Mouse (Mus musculus) stomach, postnatal 0 days (tissue): ENCODE results near the gene Aplp1. TPM values are rescaled to one million over a fixed set of nuclear protein-coding genes. Genes with fewer than 3 reads are reported as not detected.

ENCODE experiments used
- ATAC-seq: fragments of 200-750 bp; cut with Nextera tagmentation; 2 replicates; pipeline ENCODE4 v1.8.0; 2017; ENCODE audit not compliant: low FRiP score, low TSS enrichment
- DNase-seq: peaks from one replicate; pipeline ENCODE4 v3.0.0-alpha.2; 2016; ENCODE audit warnings: low spot score
- H3K27ac ChIP-seq: fragments of 300-500 bp; sonication (generic); replicated peaks from 2 replicates; pipeline ENCODE4 v1.5.1; 2014; ENCODE audit warnings: mild to moderate bottlenecking, control low read depth
- H3K27me3 ChIP-seq: fragments of 300-500 bp; sonication (generic); 2 replicates; pipeline ENCODE4 v1.6.1; 2014; ENCODE audit warnings: low read length; ENCODE audit not compliant: control insufficient read depth, insufficient read depth
- H3K36me3 ChIP-seq: fragments of 300-500 bp; sonication (generic); 2 replicates; pipeline ENCODE4 v1.6.1; 2014; ENCODE audit warnings: low read length, mixed read lengths; ENCODE audit not compliant: control insufficient read depth, insufficient read depth
- H3K4me1 ChIP-seq: fragments of 300-500 bp; sonication (generic); replicated peaks from 2 replicates; pipeline ENCODE4 v1.6.1; 2014; ENCODE audit warnings: antibody characterized with exemption; ENCODE audit not compliant: control insufficient read depth, insufficient read depth
- H3K4me2 ChIP-seq: fragments of 300-500 bp; sonication (generic); replicated peaks from 2 replicates; pipeline ENCODE4 v1.6.1; 2014; ENCODE audit warnings: low read depth, mild to moderate bottlenecking, control low read depth, moderate library complexity
- H3K4me3 ChIP-seq: fragments of 300-500 bp; sonication (generic); 2 replicates; pipeline ENCODE4 v1.5.1; 2014; ENCODE audit warnings: low read depth, low read length, control low read depth
- H3K9ac ChIP-seq: fragments of 300-500 bp; sonication (generic); 2 replicates; pipeline ENCODE4 v1.6.1; 2014; ENCODE audit warnings: mild to moderate bottlenecking, low read length, control low read depth, mixed read lengths
- H3K9me3 ChIP-seq: fragments of 300-500 bp; sonication (generic); 2 replicates; pipeline ENCODE4 v1.6.1; 2016; ENCODE audit warnings: low read length; ENCODE audit not compliant: control insufficient read depth
- CTCF ChIP-seq: IDR thresholded peaks from 2 replicates; pipeline ENCODE4 v1.5.1; 2016; ENCODE audit warnings: antibody characterized with exemption, low read depth, mild to moderate bottlenecking, moderate library complexity
- EP300 ChIP-seq: optimal IDR thresholded peaks from 2 replicates; pipeline ENCODE3; 2016; ENCODE audit warnings: antibody characterized with exemption
- WGBS: fragments of 180-500 bp; shearing (Covaris S2); extraction: QIAGEN DNeasy Blood & Tissue Kit; methylation state at CpG from one replicate; pipeline ENCODE4 v1.1.7; 2014; 5-methylcytosine and 5-hydroxymethylcytosine counted together
- polyA plus RNA-seq: library from polyadenylated mRNA; unstranded; fragments of >200 nt; fragmentation: Nextera tagmentation; extraction: Ambion mirVana; gene quantifications from 2 replicates; pipeline ENCODE4 v1.2.1, GENCODE M21; 2015

The Aplp1 gene
- polyA plus RNA-seq, 1 experiment from 2014 or later: 21.7 TPM

GRCm38 (mm10) chr7:30394871-30395270, 50.5 kb downstream of the Aplp1 start:
- no peak overlapping the region for H3K4me3 ChIP-seq
- TF ChIP-seq CTCF: peak; percentile 45
- no peak for TF ChIP-seq EP300
- ATAC-seq (no peak), DNase-seq (no peak)
- H3K27ac ChIP-seq: no peak overlapping the region
- no peak overlapping the region for H3K4me2 ChIP-seq
- H3K4me1 ChIP-seq: no peaks in the 10 kb centered on the region
- no peaks in the 10 kb centered on the region for H3K9me3 ChIP-seq
- WGBS: 43% methylated on average over 2 of the region's 2 CpGs
- no peak overlapping the region for H3K9ac ChIP-seq
- no peaks in the 10 kb centered on the region for H3K27me3 ChIP-seq
- H3K36me3 ChIP-seq: no peaks in the 10 kb centered on the region

- Histone ChIP-seq H3K4me1 (no peaks in the 10 kb centered on the region), H3K36me3 (no peaks in the 10 kb centered on the region), H3K27ac (no peak overlapping the region; the same call in 1 of the 2 replicates), H3K9me3 (no peaks in the 10 kb centered on the region), H3K4me2 (no peak overlapping the region), H3K27me3 (no peaks in the 10 kb centered on the region), H3K4me3 (no peak overlapping the region), H3K9ac (no peak overlapping the region)
- ATAC-seq (no peak), DNase-seq (peak; percentile 21)
- 66% methylated on average over 10 of the region's 11 CpGs for WGBS
- TF ChIP-seq EP300 (no peak), CTCF (no peak)
Measured at GRCm38 (mm10) chr7:30394379-30394778, 51.0 kb downstream of the Aplp1 start.

- ATAC-seq (no peak), DNase-seq (no peak)
- no peaks in the 10 kb centered on the region for H3K9me3 ChIP-seq
- no peaks in the 10 kb centered on the region for H3K4me1 ChIP-seq
- no peaks in the 10 kb centered on the region for H3K27me3 ChIP-seq
- no peak overlapping the region for H3K9ac ChIP-seq
- no peaks in the 10 kb centered on the region for H3K36me3 ChIP-seq
- TF ChIP-seq EP300 (no peak), CTCF (no peak)
- 83% methylated on average over 4 of the region's 4 CpGs for WGBS
- no peak overlapping the region for H3K4me2 ChIP-seq
- no peak overlapping the region for H3K4me3 ChIP-seq
- H3K27ac ChIP-seq: no peak overlapping the region; the same call in 1 of the 2 replicates
Measured at GRCm38 (mm10) chr7:30393631-30394030, 51.7 kb downstream of the Aplp1 start.

- no peak overlapping the region for H3K9ac ChIP-seq
- H3K4me2 ChIP-seq: no peak overlapping the region
- H3K4me1 ChIP-seq: no peaks in the 10 kb centered on the region
- no peak for DNase-seq
- no peaks in the 10 kb centered on the region for H3K9me3 ChIP-seq
- H3K4me3 ChIP-seq: no peak overlapping the region
- no peaks in the 10 kb centered on the region for H3K36me3 ChIP-seq
- 65% methylated on average over 4 of the region's 4 CpGs for WGBS
- no peaks in the 10 kb centered on the region for H3K27me3 ChIP-seq
- TF ChIP-seq EP300 (no peak), CTCF (no peak)
- H3K27ac ChIP-seq: no peak overlapping the region
- ATAC-seq: no peak
Measured at GRCm38 (mm10) chr7:30392746-30393520, 52.4 kb downstream of the Aplp1 start.

Other genes with a start within 250 kb of the Aplp1 start
- 94.5 and 96.8 TPM in 2 replicates for gene Capns1, start 246.7 kb downstream of the Aplp1 start, polyA plus RNA-seq
- gene Polr2i, start 213.6 kb downstream of the Aplp1 start, polyA plus RNA-seq: 98.2 and 106 TPM in 2 replicates
- 149 and 153 TPM in 2 replicates for gene Tbcb, start 213.3 kb downstream of the Aplp1 start, polyA plus RNA-seq
- not detected in 2 replicates for gene Ovol3, start 209.8 kb downstream of the Aplp1 start, polyA plus RNA-seq
- gene Thap8, start 165.4 kb downstream of the Aplp1 start, polyA plus RNA-seq: 0.38 and 0.44 TPM in 2 replicates
- gene Wdr62, start 165.1 kb downstream of the Aplp1 start, polyA plus RNA-seq: 2.4 TPM in 2 replicates
- 9.6 and 10.2 TPM in 2 replicates for gene Clip3, start 153.8 kb downstream of the Aplp1 start, polyA plus RNA-seq
- 55.4 and 58.8 TPM in 2 replicates for gene Alkbh6, start 136.8 kb downstream of the Aplp1 start, polyA plus RNA-seq
- 13.5 and 14.2 TPM in 2 replicates for gene Syne4, start 130.7 kb downstream of the Aplp1 start, polyA plus RNA-seq
- not detected in 2 replicates for gene E130208F15Rik, start 123.8 kb downstream of the Aplp1 start, polyA plus RNA-seq
- 19.1 and 20.2 TPM in 2 replicates for gene Sdhaf1, start 121.6 kb downstream of the Aplp1 start, polyA plus RNA-seq
- 2.9 and 3.3 TPM in 2 replicates for gene Lrfn3, start 82.8 kb downstream of the Aplp1 start, polyA plus RNA-seq
- 66.6 and 71.0 TPM in 2 replicates for gene Tyrobp, start 31.8 kb downstream of the Aplp1 start, polyA plus RNA-seq
- 3.2 and 3.7 TPM in 2 replicates for gene Hcst, start 25.7 kb downstream of the Aplp1 start, polyA plus RNA-seq
- gene Nfkbid, start 23.8 kb downstream of the Aplp1 start, polyA plus RNA-seq: 1.1 TPM in 2 replicates
- 0.18 TPM in 2 replicates for gene Kirrel2, start 12.2 kb upstream of the Aplp1 start, polyA plus RNA-seq
- 0.16 and 0.25 TPM in 2 replicates for gene Nphs1, start 12.8 kb upstream of the Aplp1 start, polyA plus RNA-seq
- gene Prodh2, start 48.1 kb upstream of the Aplp1 start, polyA plus RNA-seq: 0.42 and 0.68 TPM in 2 replicates
- gene Arhgap33, start 89.5 kb upstream of the Aplp1 start, polyA plus RNA-seq: 1.5 and 1.6 TPM in 2 replicates
- gene Hspb6, start 106.6 kb upstream of the Aplp1 start, polyA plus RNA-seq: 66.4 and 75.7 TPM in 2 replicates
- gene Proser3, start 106.8 kb upstream of the Aplp1 start, polyA plus RNA-seq: 2.2 and 2.3 TPM in 2 replicates
- gene Lin37, start 114.3 kb upstream of the Aplp1 start, polyA plus RNA-seq: 30.2 and 30.9 TPM in 2 replicates
- 60.5 and 63.9 TPM in 2 replicates for gene U2af1l4, start 117.8 kb upstream of the Aplp1 start, polyA plus RNA-seq
- 2.5 and 2.6 TPM in 2 replicates for gene Gm49396, start 117.8 kb upstream of the Aplp1 start, polyA plus RNA-seq
- gene Psenen, start 118.1 kb upstream of the Aplp1 start, polyA plus RNA-seq: 185 and 197 TPM in 2 replicates
- gene Igflr1, start 119.9 kb upstream of the Aplp1 start, polyA plus RNA-seq: 1.3 and 1.4 TPM in 2 replicates
- gene Kmt2b, start 143.2 kb upstream of the Aplp1 start, polyA plus RNA-seq: 3.3 and 3.7 TPM in 2 replicates
- 1.6 and 1.8 TPM in 2 replicates for gene Zbtb32, start 153.4 kb upstream of the Aplp1 start, polyA plus RNA-seq
- gene Upk1a, start 167.3 kb upstream of the Aplp1 start, polyA plus RNA-seq: 0.71 and 0.92 TPM in 2 replicates
- gene Cox6b1, start 180.6 kb upstream of the Aplp1 start, polyA plus RNA-seq: 1,340 and 1,422 TPM in 2 replicates
- gene Etv2, start 190.3 kb upstream of the Aplp1 start, polyA plus RNA-seq: not detected in 2 replicates
- 88.1 and 93.2 TPM in 2 replicates for gene Rbm42, start 204.8 kb upstream of the Aplp1 start, polyA plus RNA-seq
- 10.8 and 11.7 TPM in 2 replicates for gene Haus5, start 219.5 kb upstream of the Aplp1 start, polyA plus RNA-seq
- gene Pmis2, start 226.1 kb upstream of the Aplp1 start, polyA plus RNA-seq: 0.21 TPM in 1 of 2 replicates, not detected in the other